Mouse (Mus musculus) kidney, embryonic 14.5 days (tissue): ENCODE data around the gene Glis2. TPM values are rescaled to one million over a fixed set of nuclear protein-coding genes. Genes with fewer than 3 reads are reported as not detected.

ENCODE experiments used
- ATAC-seq: fragments of 200-750 bp; cut with Nextera tagmentation; 2 replicates; pipeline ENCODE4 v1.8.0; 2017; ENCODE audit warnings: moderate number of reproducible peaks, mild to moderate bottlenecking, moderate TSS enrichment, moderate library complexity; ENCODE audit not compliant: low FRiP score, low TSS enrichment
- H3K27ac ChIP-seq: fragments of 300-500 bp; sonication (generic); 2 replicates; pipeline ENCODE4 v1.5.1; 2014; ENCODE audit warnings: low read depth, mild to moderate bottlenecking, low read length, moderate library complexity, mixed read lengths
- H3K27me3 ChIP-seq: fragments of 300-500 bp; sonication (generic); 2 replicates; pipeline ENCODE4 v1.6.1; 2014; ENCODE audit warnings: mild to moderate bottlenecking, low read length; ENCODE audit not compliant: control insufficient read depth, insufficient read depth
- H3K36me3 ChIP-seq: fragments of 300-500 bp; sonication (generic); 2 replicates; pipeline ENCODE4 v1.6.1; 2014; ENCODE audit warnings: low read length, mixed read lengths; ENCODE audit not compliant: control insufficient read depth, insufficient read depth
- H3K4me1 ChIP-seq: fragments of 300-500 bp; sonication (generic); 2 replicates; pipeline ENCODE4 v1.6.1; 2014; ENCODE audit warnings: low read length, mixed read lengths; ENCODE audit not compliant: control insufficient read depth, insufficient read depth
- H3K4me2 ChIP-seq: fragments of 300-500 bp; sonication (generic); replicated peaks from 2 replicates; pipeline ENCODE4 v1.6.1; 2014; ENCODE audit warnings: low read depth, mild to moderate bottlenecking, low read length
- H3K4me3 ChIP-seq: fragments of 300-500 bp; sonication (generic); 2 replicates; pipeline ENCODE4 v1.5.1; 2014; ENCODE audit warnings: mild to moderate bottlenecking, low read length
- H3K9ac ChIP-seq: fragments of 300-500 bp; sonication (generic); 2 replicates; pipeline ENCODE4 v1.6.1; 2014; ENCODE audit warnings: low read depth, mild to moderate bottlenecking, low read length, moderate library complexity
- H3K9me3 ChIP-seq: fragments of 300-500 bp; sonication (generic); 2 replicates; pipeline ENCODE4 v1.6.1; 2016; ENCODE audit warnings: low read length; ENCODE audit not compliant: control insufficient read depth
- WGBS: fragments of 180-500 bp; shearing (Covaris S2); extraction: QIAGEN DNeasy Blood & Tissue Kit; methylation state at CpG from one replicate; pipeline ENCODE4 v1.1.7; 2014; 5-methylcytosine and 5-hydroxymethylcytosine counted together
- polyA plus RNA-seq: library from polyadenylated mRNA; unstranded; fragments of >200 nt; fragmentation: Nextera tagmentation; extraction: Ambion mirVana; gene quantifications from 2 replicates; pipeline ENCODE4 v1.2.1, GENCODE M21; 2014

Gene Glis2
- polyA plus RNA-seq, 1 experiment from 2014 or later, result 47.3 TPM

- Histone ChIP-seq H3K9ac (peak overlapping the region; percentile 12; the same call in 1 of the 2 replicates), H3K36me3 (peaks cover 72% of the 10 kb centered on the region), H3K4me2 (no peak overlapping the region), H3K4me1 (peaks cover 48% of the 10 kb centered on the region), H3K27me3 (no peaks in the 10 kb centered on the region), H3K4me3 (no peak overlapping the region), H3K9me3 (no peaks in the 10 kb centered on the region), H3K27ac (peak overlapping the region; percentile 24; the same call in 1 of the 2 replicates)
- no peak for ATAC-seq
- 72% methylated on average over 7 of the region's 7 CpGs for WGBS
Measured at GRCm38 (mm10) chr16:4651624-4652023, 57.1 kb downstream of the Glis2 start.

- Histone ChIP-seq H3K4me1 (peaks cover 40% of the 10 kb centered on the region), H3K4me2 (no peak overlapping the region), H3K9me3 (no peaks in the 10 kb centered on the region), H3K9ac (no peak overlapping the region), H3K27me3 (no peaks in the 10 kb centered on the region), H3K4me3 (no peak overlapping the region), H3K27ac (no peak overlapping the region), H3K36me3 (peaks cover 67% of the 10 kb centered on the region)
- 69% methylated on average over 4 of the region's 4 CpGs for WGBS
- no peak for ATAC-seq
Measured at GRCm38 (mm10) chr16:4652707-4653416, 58.3 kb downstream of the Glis2 start.

GRCm38 (mm10) chr16:4654706-4655105 is 60.2 kb downstream of the Glis2 start:
- peaks cover 40% of the 10 kb centered on the region for H3K4me1 ChIP-seq
- no peak overlapping the region for H3K4me3 ChIP-seq
- no peak for ATAC-seq
- H3K27me3 ChIP-seq, result no peaks in the 10 kb centered on the region
- WGBS, result 73% methylated on average over 10 of the region's 10 CpGs
- peaks cover 48% of the 10 kb centered on the region for H3K36me3 ChIP-seq
- no peaks in the 10 kb centered on the region for H3K9me3 ChIP-seq
- 0 out of 2 replicates have a peak overlapping the region, but pooled peaks have one; percentile 7 for H3K9ac ChIP-seq
- H3K27ac ChIP-seq, result no peak overlapping the region; the same call in 1 of the 2 replicates
- H3K4me2 ChIP-seq, result no peak overlapping the region

- H3K4me3 ChIP-seq, result no peak overlapping the region
Measured at GRCm38 (mm10) chr16:4655251-4655734, 60.8 kb downstream of the Glis2 start.

GRCm38 (mm10) chr16:4655764-4656570 is 61.5 kb downstream of the Glis2 start:
- Histone ChIP-seq H3K27ac (peak overlapping the region; percentile 77), H3K9ac (peak overlapping the region; percentile 34; the same call in 1 of the 2 replicates), H3K4me3 (no peak overlapping the region), H3K9me3 (no peaks in the 10 kb centered on the region), H3K4me1 (peaks cover 40% of the 10 kb centered on the region), H3K27me3 (no peaks in the 10 kb centered on the region), H3K4me2 (no peak overlapping the region), H3K36me3 (peaks cover 35% of the 10 kb centered on the region)
- peak; percentile 7; the same call in 1 of the 2 replicates for ATAC-seq
- 30% methylated on average over 11 of the region's 11 CpGs for WGBS

More at GRCm38 (mm10) chr16:4655251-4655734, 60.8 kb downstream of the Glis2 start:
- WGBS, result 73% methylated on average over 4 of the region's 4 CpGs
- H3K9me3 ChIP-seq, result no peaks in the 10 kb centered on the region
- peak overlapping the region; percentile 34; the same call in 1 of the 2 replicates for H3K9ac ChIP-seq
- no peak for ATAC-seq
- H3K4me2 ChIP-seq, result no peak overlapping the region
- H3K27me3 ChIP-seq, result no peaks in the 10 kb centered on the region
- H3K4me1 ChIP-seq, result peaks cover 40% of the 10 kb centered on the region
- H3K27ac ChIP-seq, result peak overlapping the region; percentile 77; the same call in 1 of the 2 replicates
- H3K36me3 ChIP-seq, result peaks cover 42% of the 10 kb centered on the region

- no peak overlapping the region for H3K4me3 ChIP-seq
- ATAC-seq, result no peak
- peak overlapping the region; percentile 77; the same call in 1 of the 2 replicates for H3K27ac ChIP-seq
- H3K36me3 ChIP-seq, result peaks cover 31% of the 10 kb centered on the region
- H3K27me3 ChIP-seq, result no peaks in the 10 kb centered on the region
- peaks cover 37% of the 10 kb centered on the region for H3K4me1 ChIP-seq
- H3K9me3 ChIP-seq, result no peaks in the 10 kb centered on the region
- H3K4me2 ChIP-seq, result no peak overlapping the region
- H3K9ac ChIP-seq, result peak overlapping the region; percentile 23; the same call in 1 of the 2 replicates
- WGBS, result 59% methylated on average over 9 of the region's 9 CpGs
Measured at GRCm38 (mm10) chr16:4656571-4657081, 62.1 kb downstream of the Glis2 start.

GRCm38 (mm10) chr16:4658781-4659245 is 64.3 kb downstream of the Glis2 start:
- Histone ChIP-seq H3K4me1 (peaks cover 34% of the 10 kb centered on the region), H3K9me3 (no peaks in the 10 kb centered on the region), H3K9ac (no peak overlapping the region; the same call in 1 of the 2 replicates), H3K4me3 (no peak overlapping the region), H3K27ac (peak overlapping the region; percentile 92), H3K27me3 (no peaks in the 10 kb centered on the region), H3K4me2 (peak overlapping the region; percentile 15), H3K36me3 (peaks cover 18% of the 10 kb centered on the region; the same call in 1 of the 2 replicates)
- peak; percentile 75 for ATAC-seq
- WGBS, result 3% methylated on average over 11 of the region's 11 CpGs

- no peaks in the 10 kb centered on the region for H3K27me3 ChIP-seq
- no peaks in the 10 kb centered on the region for H3K9me3 ChIP-seq
- ATAC-seq, result no peak
- 14% methylated on average over 2 of the region's 2 CpGs for whole genome bisulfite sequencing
- H3K4me2 ChIP-seq, result no peak overlapping the region
- no peak overlapping the region for H3K9ac ChIP-seq
- peaks cover 34% of the 10 kb centered on the region for H3K4me1 ChIP-seq
- peak overlapping the region; percentile 92 for H3K27ac ChIP-seq
- H3K4me3 ChIP-seq, result no peak overlapping the region
- H3K36me3 ChIP-seq, result peaks cover 14% of the 10 kb centered on the region; the same call in 1 of the 2 replicates
Measured at GRCm38 (mm10) chr16:4659326-4659725, 64.8 kb downstream of the Glis2 start.
